Mouse (Mus musculus) midbrain, embryonic 10.5 days (tissue): ENCODE results near the gene Chmp2b. TPM values are rescaled to one million over a fixed set of nuclear protein-coding genes. Genes with fewer than 3 reads are reported as not detected.

Source experiments
- DNase-seq: peaks from one replicate; pipeline ENCODE4 v3.0.0-alpha.2; 2017; ENCODE audit warnings: low spot score
- H3K27ac ChIP-seq: fragments of 300-500 bp; sonication (generic); replicated peaks from 2 replicates; pipeline ENCODE4 v1.5.1; 2016; ENCODE audit warnings: mild to moderate bottlenecking
- H3K27me3 ChIP-seq: fragments of 300-500 bp; sonication (generic); 2 replicates; pipeline ENCODE4 v1.6.1; 2016; ENCODE audit warnings: low read depth, mild to moderate bottlenecking; ENCODE audit not compliant: poor library complexity, severe bottlenecking
- H3K36me3 ChIP-seq: fragments of 300-500 bp; sonication (generic); 2 replicates; pipeline ENCODE4 v1.6.1; 2016; ENCODE audit warnings: mild to moderate bottlenecking, moderate library complexity
- H3K4me1 ChIP-seq: fragments of 300-500 bp; sonication (generic); 2 replicates; pipeline ENCODE4 v1.6.1; 2016
- H3K4me3 ChIP-seq: fragments of 300-500 bp; sonication (generic); 2 replicates; pipeline ENCODE4 v1.5.1; 2016; ENCODE audit warnings: mild to moderate bottlenecking, moderate library complexity
- H3K9me3 ChIP-seq: fragments of 300-500 bp; sonication (generic); replicated peaks from 2 replicates; pipeline ENCODE4 v1.6.1; 2016; ENCODE audit warnings: mild to moderate bottlenecking
- WGBS: fragments of 180-500 bp; shearing (Covaris S2); methylation state at CpG from one replicate; pipeline ENCODE4 v1.1.7; 2016; 5-methylcytosine and 5-hydroxymethylcytosine counted together
- polyA plus RNA-seq: library from polyadenylated mRNA; unstranded; fragments of >200 nt; fragmentation: Nextera tagmentation; extraction: Ambion mirVana; gene quantifications from 2 replicates; pipeline ENCODE4 v1.2.1, GENCODE M21; 2016

The Chmp2b gene
- polyA plus RNA-seq: 39.7 and 41.7 TPM in 2 replicates

DNA sequence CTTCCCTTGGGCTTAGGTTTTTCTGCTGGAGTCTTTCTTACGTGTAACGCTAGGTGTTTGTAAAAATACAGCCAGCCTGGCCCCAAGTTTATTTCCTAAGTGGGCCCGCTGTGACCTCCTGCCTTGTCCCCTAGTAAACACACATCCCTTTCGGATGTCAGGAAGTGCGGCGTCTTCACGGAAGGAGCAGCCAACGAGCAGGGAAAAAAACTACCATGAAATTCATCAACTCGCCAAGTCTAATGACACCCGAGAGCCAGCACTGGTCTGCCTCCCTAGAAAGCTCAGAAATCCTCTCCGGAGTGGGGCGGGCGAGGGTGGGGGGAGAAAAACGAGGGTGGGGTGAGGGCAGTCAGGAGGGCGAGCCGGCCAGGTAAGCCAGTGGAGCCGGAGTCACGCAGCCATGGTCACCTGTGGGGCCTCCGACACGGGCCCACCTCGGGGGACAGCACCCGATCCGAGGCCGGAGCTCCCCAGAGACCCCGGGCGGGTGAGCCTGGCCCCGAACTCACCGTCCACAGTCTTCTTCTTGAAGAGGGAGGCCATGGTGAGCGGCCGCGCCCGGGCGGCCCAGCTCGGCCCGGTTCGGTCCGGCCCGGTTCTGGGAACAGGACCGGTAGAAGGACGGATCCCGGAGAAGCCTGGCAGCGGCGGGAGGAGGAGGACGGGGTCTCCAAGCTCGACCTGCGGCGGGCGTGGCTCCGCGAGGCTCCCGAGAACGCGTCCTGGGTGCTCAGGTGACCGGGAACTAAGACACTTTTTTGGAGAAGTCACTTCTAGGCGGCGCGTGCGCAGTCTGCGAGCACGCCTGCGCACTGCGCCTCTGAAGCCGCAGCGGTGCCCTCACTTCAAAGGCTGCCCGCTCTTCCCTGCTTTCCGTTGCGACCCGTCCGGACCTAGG is at the start of gene Chmp2b:
Chmp2b (minus strand) TSS at position 764 of the 901 bp plus-strand sequence.
- WGBS: under 1% methylated on average over 66 of the region's 69 CpGs
- H3K27me3 ChIP-seq: no peaks in the 10 kb centered on the region
- DNase-seq: peak; percentile 84
- H3K27ac ChIP-seq: peak within 1 kb of the TSS; percentile 85
- no peaks in the 10 kb centered on the region for H3K9me3 ChIP-seq
- H3K4me3 ChIP-seq: peak within 1 kb of the TSS; percentile 96
- H3K36me3 ChIP-seq: no peaks in the 10 kb centered on the region
- H3K4me1 ChIP-seq: peaks cover 11% of the 10 kb centered on the region

- DNase-seq: no peak
- no peak overlapping the region for H3K4me3 ChIP-seq
- no peaks in the 10 kb centered on the region for H3K36me3 ChIP-seq
- H3K27me3 ChIP-seq: no peaks in the 10 kb centered on the region
- no peaks in the 10 kb centered on the region for H3K4me1 ChIP-seq
- H3K27ac ChIP-seq: no peak overlapping the region
- 89% methylated on average over 1 of the region's 1 CpGs for WGBS
- no peaks in the 10 kb centered on the region for H3K9me3 ChIP-seq
Measured at GRCm38 (mm10) chr16:65611678-65612077, 49.2 kb upstream of the Chmp2b start.

- H3K27ac ChIP-seq: no peak overlapping the region
- H3K36me3 ChIP-seq: no peaks in the 10 kb centered on the region
- H3K4me1 ChIP-seq: no peaks in the 10 kb centered on the region
- WGBS: 93% methylated on average over 4 of the region's 4 CpGs
- H3K4me3 ChIP-seq: no peak overlapping the region
- DNase-seq: no peak
- H3K9me3 ChIP-seq: no peaks in the 10 kb centered on the region
- H3K27me3 ChIP-seq: no peaks in the 10 kb centered on the region
Measured at GRCm38 (mm10) chr16:65600798-65601197, 38.3 kb upstream of the Chmp2b start.

- no peak overlapping the region for H3K27ac ChIP-seq
- no peak for DNase-seq
- H3K4me1 ChIP-seq: no peaks in the 10 kb centered on the region
- no peak overlapping the region for H3K4me3 ChIP-seq
- no peaks in the 10 kb centered on the region for H3K36me3 ChIP-seq
- WGBS: 85% methylated on average over 7 of the region's 7 CpGs
- no peaks in the 10 kb centered on the region for H3K9me3 ChIP-seq
- no peaks in the 10 kb centered on the region for H3K27me3 ChIP-seq
Measured at GRCm38 (mm10) chr16:65586111-65586865, 23.8 kb upstream of the Chmp2b start.

GRCm38 (mm10) chr16:65585699-65586098 is 23.2 kb upstream of the Chmp2b start:
- Histone ChIP-seq H3K4me3 (no peak overlapping the region), H3K4me1 (no peaks in the 10 kb centered on the region), H3K27me3 (no peaks in the 10 kb centered on the region), H3K9me3 (no peaks in the 10 kb centered on the region), H3K27ac (no peak overlapping the region), H3K36me3 (no peaks in the 10 kb centered on the region)
- no peak for DNase-seq
- 93% methylated on average over 2 of the region's 2 CpGs for WGBS

DNA sequence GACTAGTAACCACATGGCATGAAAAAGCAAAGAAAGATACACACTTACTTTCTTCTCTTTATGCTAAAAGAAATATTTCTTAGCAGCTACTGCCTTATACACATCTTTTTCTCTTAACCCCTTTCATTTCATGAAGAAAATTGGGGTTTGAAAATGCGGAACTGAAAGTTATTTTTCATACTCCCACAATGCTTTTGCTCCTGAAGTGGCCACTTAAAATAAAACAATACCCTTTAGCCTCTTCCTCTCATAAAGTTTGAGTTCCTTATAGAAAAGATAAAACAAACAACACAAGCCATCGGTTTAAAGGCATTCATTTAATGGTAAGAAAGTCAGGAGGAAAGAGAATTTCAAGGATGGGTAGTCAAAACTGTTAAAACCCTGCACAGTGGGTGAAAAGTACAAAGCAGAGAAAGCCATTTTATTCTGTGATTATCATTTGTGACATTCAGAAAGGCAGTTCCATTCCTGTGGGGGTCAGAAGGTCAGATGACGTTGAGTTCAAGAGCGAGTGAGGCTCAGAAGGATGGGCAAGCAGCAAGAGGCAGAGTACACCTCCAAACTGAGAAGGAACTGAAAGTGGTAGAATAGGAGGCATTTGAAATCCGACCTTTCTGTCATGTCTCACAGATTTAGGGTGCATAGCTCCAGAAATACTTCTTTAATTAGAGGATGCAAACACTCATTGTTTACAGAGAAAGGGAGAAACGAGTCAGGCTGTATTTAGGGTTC is 14.9 kb upstream of the Chmp2b start:
- H3K9me3 ChIP-seq: 0 out of 2 replicates have a peak, but pooled peaks cover under 1% of the 10 kb centered on the region
- 49% methylated on average over 6 of the region's 6 CpGs for WGBS
- H3K4me3 ChIP-seq: no peak overlapping the region
- no peaks in the 10 kb centered on the region for H3K27me3 ChIP-seq
- H3K4me1 ChIP-seq: peaks cover 5% of the 10 kb centered on the region
- no peak overlapping the region for H3K27ac ChIP-seq
- H3K36me3 ChIP-seq: no peaks in the 10 kb centered on the region
- no peak for DNase-seq

DNA sequence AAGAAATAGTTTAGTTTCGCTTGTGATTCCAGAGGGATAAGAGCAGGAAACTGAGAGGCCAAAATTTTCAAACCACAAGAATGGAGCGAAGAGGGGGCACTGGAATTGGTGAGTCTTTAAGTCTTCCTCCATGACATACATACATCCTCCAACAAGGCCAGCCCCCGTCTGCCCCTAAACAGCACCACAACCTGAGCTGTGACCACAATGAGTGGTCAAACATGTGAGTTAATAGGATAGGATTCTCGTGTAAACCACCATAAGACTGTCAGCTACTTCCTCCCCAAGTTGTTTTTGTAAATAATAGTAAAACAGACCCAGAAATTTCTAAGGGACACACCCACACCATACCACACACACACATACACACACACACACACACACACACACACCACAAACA is 6.3 kb upstream of the Chmp2b start:
- DNase-seq: no peak
- Histone ChIP-seq H3K27me3 (no peaks in the 10 kb centered on the region), H3K4me3 (no peak overlapping the region), H3K36me3 (no peaks in the 10 kb centered on the region), H3K9me3 (0 out of 2 replicates have a peak, but pooled peaks cover 3% of the 10 kb centered on the region), H3K4me1 (no peaks in the 10 kb centered on the region), H3K27ac (no peak overlapping the region)
- 83% methylated on average over 4 of the region's 4 CpGs for WGBS

- WGBS: 93% methylated on average over 1 of the region's 1 CpGs
- Histone ChIP-seq H3K9me3 (no peaks in the 10 kb centered on the region), H3K36me3 (no peaks in the 10 kb centered on the region), H3K4me1 (peaks cover 11% of the 10 kb centered on the region), H3K4me3 (no peak overlapping the region), H3K27me3 (no peaks in the 10 kb centered on the region), H3K27ac (no peak overlapping the region)
- DNase-seq: no peak
Measured at GRCm38 (mm10) chr16:65564951-65565350, 2.4 kb upstream of the Chmp2b start.

DNA sequence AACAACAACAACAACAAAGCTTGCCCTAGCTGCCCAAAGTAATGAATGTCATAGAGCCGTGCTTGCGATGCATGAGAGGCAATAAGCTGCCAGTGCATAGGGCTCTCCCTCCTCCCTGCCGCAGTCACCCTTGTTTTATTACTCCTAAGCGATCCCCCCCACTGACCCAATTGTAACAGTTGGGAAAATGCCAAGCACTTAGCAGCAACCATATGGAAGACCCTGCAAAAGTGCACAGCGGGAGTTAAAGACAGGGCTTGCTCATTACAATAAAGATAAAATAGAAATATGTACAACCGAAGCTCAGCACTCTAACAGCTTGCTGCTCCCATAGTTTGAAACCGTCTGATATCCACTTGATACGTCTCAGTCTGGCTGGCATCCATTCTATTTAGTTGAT is 1.8 kb upstream of the Chmp2b start:
- WGBS: 88% methylated on average over 8 of the region's 8 CpGs
- Histone ChIP-seq H3K9me3 (no peaks in the 10 kb centered on the region), H3K27me3 (no peaks in the 10 kb centered on the region), H3K4me1 (peaks cover 11% of the 10 kb centered on the region), H3K27ac (no peak overlapping the region), H3K4me3 (no peak overlapping the region), H3K36me3 (no peaks in the 10 kb centered on the region)
- no peak for DNase-seq

GRCm38 (mm10) chr16:65562864-65563206 is 309 bp upstream of the Chmp2b start:
- Histone ChIP-seq H3K9me3 (no peaks in the 10 kb centered on the region), H3K27ac (peak overlapping the region; percentile 85), H3K4me1 (peaks cover 11% of the 10 kb centered on the region), H3K36me3 (no peaks in the 10 kb centered on the region), H3K4me3 (peak overlapping the region; percentile 96), H3K27me3 (no peaks in the 10 kb centered on the region)
- DNase-seq: no peak
- WGBS: under 1% methylated on average over 10 of the region's 10 CpGs

DNA sequence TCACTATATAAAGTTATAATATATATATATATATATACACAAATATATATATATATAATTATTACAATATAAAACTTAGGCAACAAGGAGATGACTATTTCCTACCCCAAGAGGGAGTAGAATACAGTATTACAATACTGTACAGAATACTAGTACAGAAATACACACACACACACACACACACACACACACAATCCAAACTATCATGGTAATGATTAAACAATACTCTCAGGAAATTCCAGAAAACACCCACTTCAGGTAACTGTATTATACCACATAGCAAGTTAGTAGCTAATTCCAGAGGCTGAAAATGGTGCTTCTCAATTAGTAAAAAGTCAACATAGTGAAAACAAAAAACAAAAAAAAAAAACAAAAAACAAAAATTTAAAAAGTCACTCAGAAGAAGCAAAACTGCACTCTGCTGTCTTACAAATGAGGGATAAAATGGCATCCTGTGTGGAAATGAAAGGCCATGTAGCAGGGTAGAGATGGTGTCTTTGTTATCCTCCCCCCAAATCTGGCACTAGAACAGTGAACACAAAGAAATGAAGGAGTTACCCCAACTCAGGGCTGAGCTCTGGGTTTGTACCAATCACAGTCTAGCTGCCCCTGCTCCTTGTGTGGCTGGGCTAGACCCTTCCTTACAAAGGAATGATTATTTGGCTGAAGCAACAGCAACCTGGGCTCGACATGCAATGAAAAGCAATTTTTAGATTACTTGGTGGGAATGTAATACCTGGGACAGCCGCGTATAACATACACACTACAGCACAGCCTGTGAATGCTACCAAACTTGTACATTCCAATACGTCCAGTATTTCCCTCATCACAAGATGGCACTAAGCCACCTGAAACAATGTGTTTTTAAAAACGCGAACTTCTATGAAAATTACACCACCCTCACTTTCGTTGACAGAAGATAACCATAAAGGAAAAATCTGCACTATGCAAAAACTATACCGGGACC is 1.2 kb downstream of the Chmp2b start:
- Histone ChIP-seq H3K9me3 (no peaks in the 10 kb centered on the region), H3K27me3 (no peaks in the 10 kb centered on the region), H3K4me3 (peak overlapping the region; percentile 96), H3K36me3 (no peaks in the 10 kb centered on the region), H3K4me1 (peaks cover 11% of the 10 kb centered on the region), H3K27ac (no peak overlapping the region)
- 20% methylated on average over 8 of the region's 8 CpGs for WGBS
- DNase-seq: peak; percentile 14

- H3K4me3 ChIP-seq: no peak overlapping the region
- H3K4me1 ChIP-seq: peaks cover 11% of the 10 kb centered on the region
- no peaks in the 10 kb centered on the region for H3K36me3 ChIP-seq
- 95% methylated on average over 2 of the region's 2 CpGs for WGBS
- DNase-seq: no peak
- H3K27me3 ChIP-seq: no peaks in the 10 kb centered on the region
- no peaks in the 10 kb centered on the region for H3K9me3 ChIP-seq
- H3K27ac ChIP-seq: no peak overlapping the region
Measured at GRCm38 (mm10) chr16:65559591-65559990, 2.9 kb downstream of the Chmp2b start.
